Mouse (Mus musculus) adrenal gland, postnatal 14 days (tissue): Measurements from ENCODE around the gene Ccr9. TPM values are rescaled to one million over a fixed set of nuclear protein-coding genes. Genes with fewer than 3 reads are reported as not detected.
"Not testable (repeated sequence)": the region's sequence is repeated elsewhere in the genome, so short reads cannot be mapped to it uniquely, and the experiment has no call there.

ENCODE experiments used
- DNase-seq: peaks from one replicate; pipeline ENCODE4 v3.0.0; 2021; ENCODE audit warnings: mixed read lengths
- total RNA-seq: library from RNA; stranded (reverse); gene quantifications from 2 replicates; pipeline ENCODE4 v1.2.3, GENCODE M21; 2021

Gene Ccr9
- total RNA-seq, 1 experiment from 2014 or later: 0.85 TPM

GRCm38 (mm10) chr9:123716301-123716700, 38.1 kb downstream of the Ccr9 start:
- DNase-seq: peak; percentile 13

DNA sequence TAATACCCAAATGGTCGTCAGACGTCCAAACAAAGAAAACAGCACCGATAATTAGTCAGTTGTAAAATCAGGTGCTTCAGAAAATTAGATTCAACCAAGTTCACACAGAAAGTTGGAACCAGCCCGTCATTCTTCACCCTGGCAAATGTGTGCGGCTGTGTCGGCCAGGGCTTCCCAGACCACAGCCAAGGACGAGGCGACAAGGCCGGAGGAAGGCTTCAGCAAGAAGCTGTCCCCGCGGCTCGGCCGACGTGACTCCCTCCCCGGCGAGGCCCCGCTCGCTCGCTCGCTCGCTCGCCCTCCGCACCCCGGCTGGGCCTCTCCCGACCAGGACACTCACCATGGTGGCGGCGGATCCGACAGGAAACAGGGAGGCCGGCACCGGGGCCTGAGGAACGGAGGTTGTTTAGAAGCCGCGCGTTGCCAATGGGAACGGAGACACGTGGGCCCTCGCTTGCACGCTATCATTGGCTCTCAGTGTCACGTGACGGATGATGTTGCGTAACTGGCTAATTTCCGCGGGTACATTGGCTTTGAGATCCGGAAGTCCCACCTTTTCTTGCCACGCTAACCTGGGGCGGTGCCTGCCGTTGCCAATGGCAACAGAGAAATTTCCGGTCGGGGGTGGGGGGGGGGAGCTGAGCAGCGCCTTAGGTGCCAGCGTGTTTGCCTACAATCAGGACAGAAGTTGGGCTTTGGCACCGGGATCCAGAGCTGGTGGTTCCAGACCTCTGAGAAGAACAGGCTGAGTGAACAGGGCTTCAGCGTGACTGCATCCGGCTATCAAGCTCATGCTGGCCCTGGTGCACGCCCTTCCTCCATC, 39.2 kb downstream of the Ccr9 start, which contains the start of gene Lztfl1:
Gene Lztfl1 (minus strand): TSS at position 512 of the 823 bp plus-strand sequence.
- DNase-seq: peak; percentile 98

- DNase-seq: no peak
These were observed 44.7 kb downstream of the Ccr9 start for GRCm38 (mm10) chr9:123722737-123723493.

GRCm38 (mm10) chr9:123731271-123731670, 53.0 kb downstream of the Ccr9 start:
- DNase-seq: no peak

DNA sequence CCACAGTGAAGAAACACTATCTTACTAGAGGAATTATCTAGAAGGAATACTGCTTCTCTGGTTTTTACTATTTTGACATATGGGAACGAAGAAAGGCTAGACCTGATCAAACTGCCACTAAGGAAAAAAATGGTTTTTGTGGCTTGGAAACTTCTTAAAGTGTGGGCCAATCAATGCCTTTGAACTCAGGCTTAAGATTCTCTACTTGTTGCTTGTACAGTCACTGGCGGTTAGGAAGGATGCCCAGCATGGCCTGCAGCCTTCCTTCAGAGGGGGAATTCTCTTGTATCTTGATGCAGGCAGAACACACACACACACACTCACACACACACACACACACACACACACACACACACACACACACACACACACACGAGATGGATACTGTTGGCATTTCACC, 55.9 kb downstream of the Ccr9 start:
- no peak for DNase-seq

- no peak for DNase-seq
These were observed 62.6 kb downstream of the Ccr9 start for GRCm38 (mm10) chr9:123740799-123741198.

- DNase-seq: not testable (repeated sequence)
These were observed 71.4 kb downstream of the Ccr9 start for GRCm38 (mm10) chr9:123749687-123750086.

GRCm38 (mm10) chr9:123754333-123754732, 76.1 kb downstream of the Ccr9 start:
- DNase-seq: peak; percentile 18

DNA sequence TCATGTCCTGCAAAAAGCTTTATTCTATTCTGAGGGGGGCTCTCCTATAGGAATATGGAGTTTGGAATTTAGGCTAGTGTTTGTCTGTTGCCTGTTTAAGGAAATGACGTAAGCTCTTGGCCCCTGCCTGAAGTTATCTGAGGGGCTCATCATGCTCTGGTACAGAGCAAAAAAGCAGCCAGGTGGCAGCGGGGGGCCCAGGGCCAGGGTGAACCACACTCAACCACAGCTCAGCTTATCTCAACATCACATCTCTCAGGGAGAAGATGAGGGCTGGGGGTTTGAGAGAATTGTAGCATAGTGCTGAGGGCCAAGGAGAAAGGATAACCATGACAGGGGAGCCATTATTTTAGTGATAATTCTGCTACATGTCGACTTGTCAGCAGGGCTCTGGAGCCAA, 78.5 kb downstream of the Ccr9 start:
- DNase-seq: no peak

GRCm38 (mm10) chr9:123757326-123757725, 79.1 kb downstream of the Ccr9 start:
- DNase-seq: no peak

DNA sequence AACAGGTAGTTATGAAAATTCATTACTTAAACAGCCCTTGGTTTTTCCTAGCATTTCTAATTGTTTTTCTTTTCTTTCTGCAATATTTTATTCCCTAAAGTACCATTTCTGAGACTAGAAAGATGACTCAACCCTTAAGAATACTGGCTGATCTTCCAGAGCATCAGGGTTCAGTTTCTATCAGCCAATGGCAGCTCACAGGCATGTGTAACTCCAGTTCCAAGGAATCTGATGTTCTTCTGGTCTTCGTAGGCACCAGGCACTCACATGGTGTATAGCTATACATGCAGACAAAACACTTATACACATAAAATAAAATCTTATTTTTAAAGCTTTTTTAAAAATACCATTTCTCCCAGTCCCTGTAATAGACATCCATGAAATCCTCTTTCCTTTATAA, 79.9 kb downstream of the Ccr9 start:
- DNase-seq: no peak

- no peak for DNase-seq
These were observed 80.4 kb downstream of the Ccr9 start for GRCm38 (mm10) chr9:123758645-123759044.

- no peak for DNase-seq
These were observed 82.6 kb downstream of the Ccr9 start for GRCm38 (mm10) chr9:123760806-123761205.

DNA sequence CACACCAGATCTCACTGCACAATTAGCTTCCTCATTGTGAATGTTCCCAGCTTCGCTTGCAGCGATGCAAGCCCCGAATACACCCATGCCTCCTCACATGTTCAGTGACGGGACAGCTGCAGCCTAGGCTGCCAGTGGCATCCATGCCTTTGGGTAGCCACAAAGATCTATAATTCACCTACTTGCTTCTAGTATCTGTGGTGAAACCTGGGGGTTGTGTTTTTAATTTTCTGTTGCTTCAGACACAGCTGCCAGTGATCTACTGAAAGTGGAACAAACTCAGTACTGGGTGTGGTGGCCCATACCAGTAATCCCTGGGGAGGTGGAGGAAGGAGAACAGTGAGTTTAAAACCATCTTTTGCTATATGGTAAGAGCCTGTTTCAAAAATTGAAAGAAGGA, 84.6 kb downstream of the Ccr9 start:
- DNase-seq: peak; percentile 10

DNA sequence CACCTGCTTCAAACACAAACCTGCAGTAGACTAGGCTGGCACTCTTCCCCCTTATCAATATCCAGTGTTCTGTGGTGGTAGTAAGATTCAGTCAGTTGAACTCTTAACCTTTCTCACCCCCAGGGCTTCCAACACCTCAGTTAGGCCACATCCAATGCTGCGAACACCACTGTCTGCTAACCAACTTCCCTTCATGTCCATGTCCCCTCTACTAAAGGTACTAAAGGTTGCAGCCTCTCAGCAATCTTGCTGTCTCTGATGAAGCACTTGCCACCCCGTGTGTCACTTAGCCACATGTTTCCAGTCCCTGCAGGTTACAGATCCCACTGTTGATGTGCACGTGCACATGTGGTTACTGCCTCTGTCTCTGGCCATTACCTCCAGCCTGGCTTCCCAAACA, 85.5 kb downstream of the Ccr9 start:
- DNase-seq: no peak

GRCm38 (mm10) chr9:123766996-123767395, 88.8 kb downstream of the Ccr9 start:
- DNase-seq: no peak

DNA sequence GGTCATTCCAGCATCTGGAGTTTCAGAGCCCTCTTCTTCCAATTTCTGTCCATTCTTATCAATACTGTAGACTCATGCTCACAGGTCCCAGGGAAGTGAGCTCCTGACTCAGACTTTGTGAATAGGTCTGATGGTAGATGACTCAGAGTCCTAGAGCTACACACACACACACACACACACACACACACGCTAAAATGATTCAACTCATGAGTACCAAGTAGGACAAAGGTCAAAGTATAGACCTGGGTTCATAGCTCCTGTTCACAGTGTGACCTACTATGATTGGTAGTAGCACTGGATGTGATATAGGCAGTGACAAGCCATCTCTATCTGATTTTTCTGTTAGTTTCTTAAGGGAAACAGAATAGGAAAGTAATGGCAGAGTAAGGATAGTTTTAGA, 90.2 kb downstream of the Ccr9 start:
- DNase-seq: peak; percentile 30

GRCm38 (mm10) chr9:123769532-123769931, 91.3 kb downstream of the Ccr9 start:
- DNase-seq: peak; percentile 12

DNA sequence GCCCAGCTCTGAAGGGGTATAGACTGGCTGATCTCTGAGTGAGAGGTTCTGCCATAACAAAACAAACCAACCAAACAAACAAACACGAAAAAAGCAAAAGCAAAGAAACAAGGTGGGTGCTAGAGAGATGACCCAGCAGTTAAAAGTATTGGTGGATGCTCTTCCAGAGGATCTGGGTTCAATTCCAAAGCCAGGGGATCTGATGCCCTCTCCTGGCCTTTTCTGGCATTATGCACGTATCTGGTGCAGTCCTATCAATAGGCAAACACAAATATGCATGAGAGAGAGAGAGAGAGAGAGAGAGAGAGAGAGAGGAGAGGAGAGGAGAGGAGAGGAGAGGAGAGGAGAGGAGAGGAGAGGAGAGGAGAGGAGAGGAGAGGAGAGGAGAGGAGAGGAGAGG, 95.1 kb downstream of the Ccr9 start:
- peak; percentile 35 for DNase-seq

GRCm38 (mm10) chr9:123788855-123789529, 110.8 kb downstream of the Ccr9 start:
- no peak for DNase-seq

- peak; percentile 60 for DNase-seq
These were observed 117.9 kb downstream of the Ccr9 start for GRCm38 (mm10) chr9:123796174-123796573.

GRCm38 (mm10) chr9:123801527-123801926, 123.3 kb downstream of the Ccr9 start:
- no peak for DNase-seq

DNA sequence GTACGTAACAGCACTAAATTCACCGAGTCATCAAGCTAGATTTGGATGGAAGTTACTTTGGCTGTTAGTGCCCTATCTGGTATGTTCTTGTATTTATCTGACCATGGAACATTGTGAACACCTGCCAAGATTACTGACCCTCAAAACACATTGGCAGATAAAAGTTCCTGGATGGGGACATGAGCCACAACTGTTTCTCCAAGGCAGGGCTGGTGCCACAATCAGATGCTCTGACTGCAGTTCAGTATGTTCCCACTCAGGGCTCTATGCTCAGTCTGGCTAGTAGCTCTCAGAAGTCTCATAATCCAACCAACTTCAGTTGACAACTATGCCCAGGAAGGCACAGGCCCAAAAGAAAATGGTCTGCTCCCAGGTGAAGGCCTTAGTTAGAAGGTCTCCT, 124.2 kb downstream of the Ccr9 start:
- no peak for DNase-seq
